Mouse (Mus musculus): ENCODE data around the gene Brpf1.

Brpf1 gene

GRCm38 (mm10) chr6:113306986-113307349 is at the start of gene Brpf1:
Gene Brpf1 (plus strand): TSS chr6:113307137.
- no peak for DNase-seq (ENCODE audit: low spot score in 2 of 2)

GRCm38 (mm10) chr6:113261174-113261858 is 45.6 kb upstream of the Brpf1 start:
- DNase-seq (ENCODE audit: low spot score in 2 of 2), result no peak

- DNase-seq (ENCODE audit: low spot score in 2 of 2), result no peak
Observed at GRCm38 (mm10) chr6:113263531-113263930, 43.4 kb upstream of the Brpf1 start.

- no peak for DNase-seq (ENCODE audit: low spot score in 2 of 2)
Observed at GRCm38 (mm10) chr6:113264429-113264828, 42.5 kb upstream of the Brpf1 start.

GRCm38 (mm10) chr6:113266996-113267655 is 39.8 kb upstream of the Brpf1 start:
- DNase-seq (ENCODE audit: low spot score in 2 of 2), result no peak

- no peak for DNase-seq (ENCODE audit: low spot score in 2 of 2)
Observed at GRCm38 (mm10) chr6:113267988-113268387, 38.9 kb upstream of the Brpf1 start.

- DNase-seq (ENCODE audit: low spot score in 2 of 2), result no peak
Observed at GRCm38 (mm10) chr6:113272365-113272764, 34.6 kb upstream of the Brpf1 start.

GRCm38 (mm10) chr6:113276846-113277245 is 30.1 kb upstream of the Brpf1 start:
- no peak for DNase-seq (ENCODE audit: low spot score in 2 of 2)

- no peak for DNase-seq (ENCODE audit: low spot score in 2 of 2)
Observed at GRCm38 (mm10) chr6:113281676-113282075, 25.3 kb upstream of the Brpf1 start.

GRCm38 (mm10) chr6:113282101-113282802 is 24.7 kb upstream of the Brpf1 start, which contains the start of gene Cpne9:
Gene Cpne9 (plus strand): TSS chr6:113282307.
- DNase-seq (ENCODE audit: low spot score in 2 of 2), result no peak

- no peak for DNase-seq (ENCODE audit: low spot score in 2 of 2)
Observed at GRCm38 (mm10) chr6:113282969-113283368, 24.0 kb upstream of the Brpf1 start.

GRCm38 (mm10) chr6:113283500-113283899 is 23.4 kb upstream of the Brpf1 start:
- no peak for DNase-seq (ENCODE audit: low spot score in 2 of 2)

- no peak for DNase-seq (ENCODE audit: low spot score in 2 of 2)
Observed at GRCm38 (mm10) chr6:113284931-113285330, 22.0 kb upstream of the Brpf1 start.

- DNase-seq (ENCODE audit: low spot score in 2 of 2), result no peak
Observed at GRCm38 (mm10) chr6:113286316-113286715, 20.6 kb upstream of the Brpf1 start.

GRCm38 (mm10) chr6:113287236-113287635 is 19.7 kb upstream of the Brpf1 start:
- DNase-seq (ENCODE audit: low spot score in 2 of 2), result no peak

- no peak for DNase-seq (ENCODE audit: low spot score in 2 of 2)
Observed at GRCm38 (mm10) chr6:113289346-113289745, 17.6 kb upstream of the Brpf1 start.

GRCm38 (mm10) chr6:113290346-113290745 is 16.6 kb upstream of the Brpf1 start:
- no peak for DNase-seq (ENCODE audit: low spot score in 2 of 2)

GRCm38 (mm10) chr6:113292938-113293337 is 14.0 kb upstream of the Brpf1 start:
- DNase-seq (ENCODE audit: low spot score in 2 of 2), result no peak

- DNase-seq (ENCODE audit: low spot score in 2 of 2), result no peak
Observed at GRCm38 (mm10) chr6:113296046-113296445, 10.9 kb upstream of the Brpf1 start.

- no peak for DNase-seq (ENCODE audit: low spot score in 2 of 2)
Observed at GRCm38 (mm10) chr6:113296639-113297038, 10.3 kb upstream of the Brpf1 start.

GRCm38 (mm10) chr6:113301350-113301749 is 5.6 kb upstream of the Brpf1 start:
- no peak for DNase-seq (ENCODE audit: low spot score in 2 of 2)

GRCm38 (mm10) chr6:113302258-113302657 is 4.7 kb upstream of the Brpf1 start:
- no peak for DNase-seq (ENCODE audit: low spot score in 2 of 2)
